Mouse (Mus musculus): ENCODE results near the gene Arhgdia. TPM values are rescaled to one million over a fixed set of nuclear protein-coding genes. Genes with fewer than 3 reads are reported as not detected.
A peak's percentile ranks its signal among the peaks of the same experiment; 100 is the strongest.

The Arhgdia gene
- polyA plus RNA-seq, 1 experiment from 2014 or later, result 435 TPM

- 13% methylated on average over 5 of the region's 5 CpGs for WGBS
- Histone ChIP-seq H3K4me1 (ENCODE audit: control insufficient read depth, insufficient read depth, low read length) (peaks cover 23% of the 10 kb centered on the region), H3K27me3 (ENCODE audit: control insufficient read depth, insufficient read depth, low read length) (no peaks in the 10 kb centered on the region), H3K27ac (ENCODE audit: low read length) (peak within 1 kb of the TSS; percentile 82), H3K36me3 (ENCODE audit: control insufficient read depth, insufficient read depth) (peaks cover 17% of the 10 kb centered on the region), H3K9me3 (replicated peaks; ENCODE audit: control insufficient read depth, low read length) (no peaks in the 10 kb centered on the region), H3K4me2 (ENCODE audit: low read depth, low read length) (peak within 1 kb of the TSS; percentile 100), H3K9ac (ENCODE audit: low read length) (peak within 1 kb of the TSS; percentile 83), H3K4me3 (ENCODE audit: low read length) (peak within 1 kb of the TSS; percentile 99)
- ATAC-seq (replicated peaks; ENCODE audit: extremely low read depth, insufficient read depth, low FRiP score), result peak; percentile 5; the same call in 1 of the 2 replicates
These were observed 43.8 kb upstream of the Arhgdia start, which contains the start of gene Sirt7 for GRCm38 (mm10) chr11:120625152-120625775. TSS of gene Sirt7 (minus strand) at chr11:120625240.

GRCm38 (mm10) chr11:120624680-120625111 is 43.3 kb upstream of the Arhgdia start:
- H3K36me3 ChIP-seq (ENCODE audit: control insufficient read depth, insufficient read depth), result peaks cover 22% of the 10 kb centered on the region
- no peaks in the 10 kb centered on the region for H3K27me3 ChIP-seq (ENCODE audit: control insufficient read depth, insufficient read depth, low read length)

GRCm38 (mm10) chr11:120623961-120624679 is 42.7 kb upstream of the Arhgdia start:
- H3K9ac ChIP-seq (ENCODE audit: low read length), result peak overlapping the region; percentile 83
- H3K4me1 ChIP-seq (ENCODE audit: control insufficient read depth, insufficient read depth, low read length), result peaks cover 13% of the 10 kb centered on the region
- no peaks in the 10 kb centered on the region for H3K9me3 ChIP-seq (replicated peaks; ENCODE audit: control insufficient read depth, low read length)
- H3K36me3 ChIP-seq (ENCODE audit: control insufficient read depth, insufficient read depth), result peaks cover 20% of the 10 kb centered on the region
- H3K27ac ChIP-seq (ENCODE audit: low read length), result peak overlapping the region; percentile 76
- 13% methylated on average over 30 of the region's 30 CpGs for WGBS
- H3K4me3 ChIP-seq (ENCODE audit: low read length), result peak overlapping the region; percentile 99
- ATAC-seq (replicated peaks; ENCODE audit: extremely low read depth, insufficient read depth, low FRiP score), result peak; percentile 76
- peak overlapping the region; percentile 100 for H3K4me2 ChIP-seq (ENCODE audit: low read depth, low read length)
- H3K27me3 ChIP-seq (ENCODE audit: control insufficient read depth, insufficient read depth, low read length), result no peaks in the 10 kb centered on the region

More at GRCm38 (mm10) chr11:120624680-120625111, 43.3 kb upstream of the Arhgdia start:
- Histone ChIP-seq H3K9me3 (replicated peaks; ENCODE audit: control insufficient read depth, low read length) (no peaks in the 10 kb centered on the region), H3K4me2 (ENCODE audit: low read depth, low read length) (peak overlapping the region; percentile 100), H3K9ac (ENCODE audit: low read length) (peak overlapping the region; percentile 83), H3K4me3 (ENCODE audit: low read length) (peak overlapping the region; percentile 99), H3K4me1 (ENCODE audit: control insufficient read depth, insufficient read depth, low read length) (peaks cover 18% of the 10 kb centered on the region), H3K27ac (ENCODE audit: low read length) (peak overlapping the region; percentile 82)
- ATAC-seq (replicated peaks; ENCODE audit: extremely low read depth, insufficient read depth, low FRiP score), result peak; percentile 82
- WGBS, result under 1% methylated on average over 51 of the region's 53 CpGs

- no peak overlapping the region for H3K27ac ChIP-seq (ENCODE audit: low read length)
- no peak overlapping the region for H3K4me2 ChIP-seq (ENCODE audit: low read depth, low read length)
- H3K9ac ChIP-seq (ENCODE audit: low read length), result no peak overlapping the region
- H3K4me3 ChIP-seq (ENCODE audit: low read length), result no peak overlapping the region
- ATAC-seq (replicated peaks; ENCODE audit: extremely low read depth, insufficient read depth, low FRiP score), result no peak
- no peaks in the 10 kb centered on the region for H3K27me3 ChIP-seq (ENCODE audit: control insufficient read depth, insufficient read depth, low read length)
- WGBS, result 88% methylated on average over 6 of the region's 6 CpGs
- H3K4me1 ChIP-seq (ENCODE audit: control insufficient read depth, insufficient read depth, low read length), result peaks cover 13% of the 10 kb centered on the region
- peaks cover 19% of the 10 kb centered on the region for H3K36me3 ChIP-seq (ENCODE audit: control insufficient read depth, insufficient read depth)
- H3K9me3 ChIP-seq (replicated peaks; ENCODE audit: control insufficient read depth, low read length), result no peaks in the 10 kb centered on the region
These were observed 41.4 kb upstream of the Arhgdia start for GRCm38 (mm10) chr11:120622805-120623204.

- no peak overlapping the region for H3K4me3 ChIP-seq (ENCODE audit: low read length)
- no peak overlapping the region for H3K9ac ChIP-seq (ENCODE audit: low read length)
- 90% methylated on average over 14 of the region's 14 CpGs for WGBS
- ATAC-seq (replicated peaks; ENCODE audit: extremely low read depth, insufficient read depth, low FRiP score), result no peak
- H3K36me3 ChIP-seq (ENCODE audit: control insufficient read depth, insufficient read depth), result peaks cover 20% of the 10 kb centered on the region
- no peaks in the 10 kb centered on the region for H3K9me3 ChIP-seq (replicated peaks; ENCODE audit: control insufficient read depth, low read length)
- no peak overlapping the region for H3K4me2 ChIP-seq (ENCODE audit: low read depth, low read length)
- peaks cover 14% of the 10 kb centered on the region for H3K4me1 ChIP-seq (ENCODE audit: control insufficient read depth, insufficient read depth, low read length)
- no peak overlapping the region for H3K27ac ChIP-seq (ENCODE audit: low read length)
- H3K27me3 ChIP-seq (ENCODE audit: control insufficient read depth, insufficient read depth, low read length), result no peaks in the 10 kb centered on the region
These were observed 38.8 kb upstream of the Arhgdia start for GRCm38 (mm10) chr11:120620195-120620594.

GRCm38 (mm10) chr11:120618619-120619535 is 37.5 kb upstream of the Arhgdia start:
- Histone ChIP-seq H3K9me3 (replicated peaks; ENCODE audit: control insufficient read depth, low read length) (no peaks in the 10 kb centered on the region), H3K4me2 (ENCODE audit: low read depth, low read length) (no peak overlapping the region), H3K36me3 (ENCODE audit: control insufficient read depth, insufficient read depth) (peaks cover 23% of the 10 kb centered on the region), H3K27me3 (ENCODE audit: control insufficient read depth, insufficient read depth, low read length) (no peaks in the 10 kb centered on the region), H3K9ac (ENCODE audit: low read length) (no peak overlapping the region), H3K4me3 (ENCODE audit: low read length) (no peak overlapping the region), H3K4me1 (ENCODE audit: control insufficient read depth, insufficient read depth, low read length) (peaks cover 8% of the 10 kb centered on the region), H3K27ac (ENCODE audit: low read length) (no peak overlapping the region)
- ATAC-seq (replicated peaks; ENCODE audit: extremely low read depth, insufficient read depth, low FRiP score), result no peak
- WGBS, result 91% methylated on average over 25 of the region's 25 CpGs

- Histone ChIP-seq H3K36me3 (ENCODE audit: control insufficient read depth, insufficient read depth) (peaks cover 25% of the 10 kb centered on the region), H3K4me1 (ENCODE audit: control insufficient read depth, insufficient read depth, low read length) (peaks cover 7% of the 10 kb centered on the region), H3K4me2 (ENCODE audit: low read depth, low read length) (peak within 1 kb of the TSS; percentile 76), H3K9ac (ENCODE audit: low read length) (peak within 1 kb of the TSS; percentile 85), H3K9me3 (replicated peaks; ENCODE audit: control insufficient read depth, low read length) (no peaks in the 10 kb centered on the region), H3K4me3 (ENCODE audit: low read length) (peak within 1 kb of the TSS; percentile 84), H3K27ac (ENCODE audit: low read length) (peak within 1 kb of the TSS; percentile 76), H3K27me3 (ENCODE audit: control insufficient read depth, insufficient read depth, low read length) (no peaks in the 10 kb centered on the region)
- under 1% methylated on average over 56 of the region's 56 CpGs for WGBS
- peak; percentile 94 for ATAC-seq (replicated peaks; ENCODE audit: extremely low read depth, insufficient read depth, low FRiP score)
These were observed 36.2 kb upstream of the Arhgdia start, which contains the start of gene Pcyt2 for GRCm38 (mm10) chr11:120617519-120618112. TSS of gene Pcyt2 (minus strand) at chr11:120617936.

GRCm38 (mm10) chr11:120616617-120617294 is 35.3 kb upstream of the Arhgdia start:
- 32% methylated on average over 4 of the region's 4 CpGs for WGBS
- Histone ChIP-seq H3K4me1 (ENCODE audit: control insufficient read depth, insufficient read depth, low read length) (peaks cover 7% of the 10 kb centered on the region), H3K4me3 (ENCODE audit: low read length) (peak overlapping the region; percentile 84), H3K4me2 (ENCODE audit: low read depth, low read length) (peak overlapping the region; percentile 76), H3K27me3 (ENCODE audit: control insufficient read depth, insufficient read depth, low read length) (no peaks in the 10 kb centered on the region), H3K9ac (ENCODE audit: low read length) (peak overlapping the region; percentile 85), H3K9me3 (replicated peaks; ENCODE audit: control insufficient read depth, low read length) (no peaks in the 10 kb centered on the region), H3K27ac (ENCODE audit: low read length) (peak overlapping the region; percentile 76), H3K36me3 (ENCODE audit: control insufficient read depth, insufficient read depth) (peaks cover 21% of the 10 kb centered on the region)
- no peak for ATAC-seq (replicated peaks; ENCODE audit: extremely low read depth, insufficient read depth, low FRiP score)
